Mouse (Mus musculus) large intestine, adult 2 months (tissue): ENCODE data around the gene Zfp68. TPM values are rescaled to one million over a fixed set of nuclear protein-coding genes. Genes with fewer than 3 reads are reported as not detected.
"Not testable (repeated sequence)": the region's sequence is repeated elsewhere in the genome, so short reads cannot be mapped to it uniquely, and the experiment has no call there.

ENCODE experiments used
- DNase-seq: peaks from one replicate; pipeline ENCODE4 v3.0.0-alpha.2; 2012; ENCODE audit warnings: low read depth, low spot score
- WGBS: fragments of 180-500 bp; shearing (Covaris S2); methylation state at CpG from one replicate; pipeline ENCODE4 v1.1.7; 2018; 5-methylcytosine and 5-hydroxymethylcytosine counted together
- polyA plus RNA-seq: library from polyadenylated mRNA; depleted of rRNA; stranded (reverse); fragments of >200 nt; gene quantifications from 2 replicates; pipeline ENCODE4 v1.2.3, GENCODE M21; 2012; rRNA removed

Gene Zfp68
- polyA plus RNA-seq = 3.7 and 5.1 TPM in 2 replicates

DNA sequence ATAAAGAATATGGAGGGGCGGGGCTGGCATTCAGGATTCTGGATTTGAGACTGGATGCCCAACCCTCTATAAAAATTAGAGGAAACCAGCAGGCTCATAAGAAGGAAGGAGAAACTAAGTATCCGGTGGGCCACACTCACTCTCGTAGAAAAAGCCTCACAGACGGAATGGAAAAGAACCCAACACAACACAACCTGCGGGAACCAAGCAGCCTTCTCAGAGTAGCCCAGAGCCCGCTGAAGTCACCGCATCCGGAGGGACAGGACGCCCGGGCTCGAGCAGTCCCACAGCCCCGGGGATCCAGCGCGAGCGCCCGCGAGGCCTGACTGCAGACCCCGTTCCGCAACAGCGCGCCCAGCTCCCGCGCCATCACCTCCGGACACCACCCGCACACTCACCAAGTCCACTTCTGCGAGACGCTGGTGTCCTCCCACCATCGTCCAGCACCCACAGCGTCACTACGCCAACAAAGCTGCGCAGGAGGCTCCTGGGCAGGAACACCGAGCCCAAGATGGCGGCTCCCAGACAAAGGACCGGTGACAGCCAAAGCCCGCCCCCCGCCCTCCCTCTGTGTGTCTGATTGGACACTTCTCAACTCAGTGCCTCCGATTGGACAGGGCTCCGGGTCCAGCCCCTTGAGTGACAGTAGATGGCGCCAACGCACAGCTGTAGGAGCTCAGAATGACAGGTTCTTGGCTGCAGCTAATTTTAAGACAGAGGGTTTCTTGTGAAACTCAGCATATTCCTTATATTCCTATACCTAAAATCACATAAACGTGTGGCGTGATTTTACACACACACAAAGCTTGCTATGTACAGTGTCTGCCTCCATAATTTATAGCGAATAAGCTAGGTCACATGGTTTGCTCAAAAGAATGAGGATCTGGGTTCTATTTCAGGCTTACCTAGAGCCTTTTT, at the start of gene Zfp68:
TSS of gene Zfp68 (minus strand) at position 551 of the 918 bp plus-strand sequence.
- DNase-seq = peak; percentile 87
- under 1% methylated on average over 43 of the region's 43 CpGs for WGBS

- 6% methylated on average over 5 of the region's 5 CpGs for WGBS
- no peak for DNase-seq
These were observed 39.4 kb upstream of the Zfp68 start for GRCm38 (mm10) chr5:138658922-138659321.

DNA sequence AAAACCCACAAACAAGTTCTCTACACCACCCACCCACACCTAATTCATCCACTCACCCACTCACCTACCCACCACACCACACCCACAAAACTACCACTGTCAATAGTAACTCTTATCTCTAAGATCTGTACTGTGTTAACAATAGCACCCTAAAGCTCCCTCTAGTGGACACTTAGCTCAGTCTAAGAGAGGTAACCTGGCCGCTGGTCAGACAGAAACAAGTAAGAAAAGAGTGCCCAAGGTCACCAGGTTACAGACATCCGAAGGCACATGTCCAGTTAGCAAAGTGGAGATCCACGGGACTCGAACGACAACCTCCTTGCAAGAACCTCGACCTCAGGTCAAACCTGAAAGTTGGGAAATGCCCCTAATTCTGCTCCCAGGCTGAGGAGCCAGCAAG, 38.3 kb upstream of the Zfp68 start:
- 13% methylated on average over 6 of the region's 6 CpGs for WGBS
- DNase-seq = no peak

DNA sequence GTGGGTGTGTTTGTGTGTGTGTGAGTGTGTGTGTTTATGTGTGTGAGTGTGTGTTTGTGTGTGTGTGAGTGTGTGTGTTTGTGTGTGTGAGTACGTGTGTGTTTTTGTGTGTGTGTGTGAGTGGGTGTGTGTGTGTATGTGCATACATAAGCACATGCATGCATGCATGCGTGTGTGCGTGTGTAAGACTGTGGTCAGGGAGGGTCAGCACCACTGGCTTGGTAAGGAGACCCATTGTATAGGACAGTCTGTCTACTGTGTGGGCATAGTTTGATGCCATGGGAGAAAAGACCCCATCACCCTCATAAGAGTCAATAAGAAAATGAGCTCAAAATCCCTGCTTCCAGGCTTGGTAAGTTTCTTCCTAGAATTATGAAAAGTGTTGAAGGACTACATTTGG, 37.8 kb upstream of the Zfp68 start:
- DNase-seq = no peak
- 89% methylated on average over 3 of the region's 3 CpGs for WGBS

GRCm38 (mm10) chr5:138656477-138657156, 37.1 kb upstream of the Zfp68 start:
- 13% methylated on average over 2 of the region's 2 CpGs for WGBS
- DNase-seq = no peak

GRCm38 (mm10) chr5:138652911-138653310, 33.4 kb upstream of the Zfp68 start:
- 89% methylated on average over 1 of the region's 1 CpGs for WGBS
- no peak for DNase-seq

DNA sequence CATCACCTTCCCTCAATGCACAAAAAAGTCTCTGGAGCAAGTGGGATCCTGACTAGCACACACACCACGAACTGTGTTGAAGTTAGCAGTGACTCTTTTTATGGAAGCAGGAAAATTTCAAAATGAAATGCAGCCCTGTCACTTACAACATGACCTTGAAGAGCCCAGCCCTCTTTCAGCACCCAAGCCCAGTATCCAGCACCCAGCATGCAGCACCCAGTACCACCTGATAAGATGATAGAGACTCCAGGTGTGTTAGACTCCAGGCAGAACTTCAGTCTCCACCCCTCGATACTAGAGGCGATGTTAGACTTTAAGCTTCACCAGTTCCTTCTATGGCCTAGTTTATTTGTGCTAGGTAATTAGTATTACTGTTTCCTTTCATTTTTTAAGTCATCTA, 22.2 kb upstream of the Zfp68 start:
- DNase-seq = no peak
- WGBS = 86% methylated on average over 3 of the region's 3 CpGs

- WGBS = 91% methylated on average over 3 of the region's 3 CpGs
- DNase-seq = no peak
These were observed 21.5 kb upstream of the Zfp68 start for GRCm38 (mm10) chr5:138641081-138641480.

DNA sequence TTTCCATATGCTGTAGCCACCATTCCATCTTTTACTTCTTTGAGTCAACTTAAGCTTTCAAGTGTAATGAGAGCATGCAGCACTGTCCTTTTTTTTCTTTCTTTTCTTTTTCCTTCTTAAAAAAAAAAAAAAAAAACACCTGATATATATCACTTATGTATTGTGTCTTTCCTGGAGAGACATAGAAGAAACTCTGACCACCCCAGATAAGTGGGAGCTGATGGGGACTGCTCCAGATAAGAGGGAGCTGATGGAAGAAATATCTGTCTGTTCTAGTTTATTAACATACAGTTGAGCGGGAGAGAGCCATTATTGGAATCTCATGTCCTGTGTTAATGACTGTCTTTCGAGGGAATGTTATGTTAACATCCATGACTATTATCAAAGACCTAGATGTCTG, 16.9 kb upstream of the Zfp68 start:
- WGBS = 98% methylated on average over 2 of the region's 2 CpGs
- DNase-seq = no peak

GRCm38 (mm10) chr5:138623478-138623875, 3.9 kb upstream of the Zfp68 start:
- 7% methylated on average over 3 of the region's 3 CpGs for WGBS
- no peak for DNase-seq

DNA sequence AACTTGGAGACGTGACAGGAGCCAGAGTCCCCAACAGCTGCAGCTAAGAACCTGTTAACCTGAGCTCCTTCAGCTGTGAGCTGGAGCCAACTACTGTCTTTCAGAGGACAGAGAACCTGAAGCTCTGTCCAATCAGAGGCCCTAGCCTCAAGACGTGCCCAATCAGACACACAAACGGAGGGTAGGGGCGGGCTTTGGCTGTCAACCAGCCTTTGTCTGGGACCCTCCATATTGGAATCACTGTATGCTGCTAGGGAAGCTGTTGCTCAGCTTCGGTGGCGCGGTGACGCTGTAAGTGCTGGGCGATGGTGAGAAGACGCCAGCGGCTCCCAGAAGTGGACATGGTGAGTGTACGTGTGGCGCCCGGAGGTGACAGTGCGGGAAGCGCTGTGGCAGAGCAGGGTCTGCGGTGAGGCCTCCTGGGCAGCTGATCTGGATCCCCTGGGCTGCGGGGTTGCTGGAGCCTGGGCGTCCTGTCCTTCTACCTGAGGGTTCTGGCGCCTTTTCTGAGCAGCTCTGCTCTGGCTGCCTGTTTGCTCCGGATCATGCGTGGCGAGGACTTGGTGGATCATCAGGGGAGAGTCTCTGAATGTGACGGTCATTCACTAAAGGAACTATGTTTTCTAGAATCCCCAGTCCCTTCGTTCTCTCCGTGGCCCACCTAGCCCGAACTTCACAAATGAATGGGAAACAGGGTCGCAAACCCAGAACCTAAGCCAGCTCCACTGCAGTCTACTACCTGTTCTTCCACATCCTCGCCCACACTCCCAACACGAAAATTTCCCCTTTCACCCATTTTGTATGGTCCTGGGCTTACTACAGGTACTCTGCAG, 3.3 kb upstream of the Zfp68 start, which contains the start of gene A430033K04Rik:
TSS of gene A430033K04Rik (plus strand) at position 215 of the 833 bp plus-strand sequence.
- WGBS = under 1% methylated on average over 30 of the region's 30 CpGs
- DNase-seq = peak; percentile 94

- DNase-seq = no peak
- WGBS = 37% methylated on average over 5 of the region's 5 CpGs
These were observed 1.3 kb upstream of the Zfp68 start for GRCm38 (mm10) chr5:138620836-138621235.

GRCm38 (mm10) chr5:138618353-138618752, 1.2 kb downstream of the Zfp68 start:
- 94% methylated on average over 1 of the region's 1 CpGs for WGBS

GRCm38 (mm10) chr5:138587396-138587795, 32.2 kb downstream of the Zfp68 start:
- WGBS = 79% methylated on average over 6 of the region's 6 CpGs
- DNase-seq = no peak

More at GRCm38 (mm10) chr5:138618353-138618752, 1.2 kb downstream of the Zfp68 start:
- DNase-seq = no peak

DNA sequence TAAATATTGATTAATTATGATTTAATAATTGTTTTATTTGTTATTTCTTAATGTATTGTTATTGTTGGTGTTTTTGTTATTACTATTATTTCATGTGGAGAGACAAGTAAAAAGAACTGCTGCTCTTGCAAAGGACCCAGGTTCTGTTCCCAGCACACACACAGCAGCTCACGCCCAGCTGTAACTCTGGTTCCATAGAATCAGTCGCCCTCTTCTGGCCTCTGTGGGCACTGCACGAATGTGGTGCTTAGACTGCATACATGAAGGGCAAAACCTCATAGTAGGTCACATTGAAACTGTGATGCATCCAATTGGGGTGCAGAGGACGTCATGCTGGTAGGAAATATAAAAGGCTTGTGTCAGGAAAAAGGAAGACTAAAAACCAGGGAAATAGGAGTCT, 47.9 kb downstream of the Zfp68 start:
- no peak for DNase-seq
- 52% methylated on average over 4 of the region's 4 CpGs for WGBS

DNA sequence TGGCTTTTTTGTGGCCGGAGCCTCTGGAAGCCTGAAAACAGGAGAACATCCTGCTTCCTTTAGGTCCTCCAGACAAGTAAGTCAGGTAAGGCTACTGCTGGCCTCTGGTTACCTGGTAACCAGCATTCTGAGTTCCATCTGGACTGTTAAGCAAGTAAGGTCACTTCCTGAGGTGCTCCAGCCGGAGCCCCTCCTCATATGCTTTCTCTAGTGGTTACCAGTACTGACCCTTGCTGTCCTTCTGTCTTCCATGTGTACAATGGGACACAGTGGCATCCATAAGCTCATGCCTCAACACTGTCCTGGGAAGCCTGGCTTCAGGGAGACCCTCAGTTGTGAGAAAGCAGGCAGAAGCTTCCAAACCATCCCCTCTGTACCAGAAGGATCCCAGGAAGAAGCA, 54.9 kb downstream of the Zfp68 start, which contains the start of gene 1700123K08Rik:
TSS of gene 1700123K08Rik (minus strand) at position 101 of the 400 bp plus-strand sequence.
- 67% methylated on average over 2 of the region's 2 CpGs for WGBS
- not testable (repeated sequence) for DNase-seq
